Mouse (Mus musculus) forebrain, embryonic 11.5 days (tissue): ENCODE data around the gene Rnf224. TPM values are rescaled to one million over a fixed set of nuclear protein-coding genes. Genes with fewer than 3 reads are reported as not detected.

Source experiments
- ATAC-seq: fragments of 200-750 bp; cut with Nextera tagmentation; replicated peaks from 2 replicates; pipeline ENCODE4 v1.8.0; 2017; ENCODE audit warnings: moderate TSS enrichment; ENCODE audit not compliant: low FRiP score
- DNase-seq: peaks from one replicate; pipeline ENCODE4 v3.0.0-alpha.2; 2017; ENCODE audit warnings: low spot score
- H3K27ac ChIP-seq: fragments of 300-500 bp; sonication (generic); 2 replicates; pipeline ENCODE4 v1.5.1; 2014; ENCODE audit warnings: low read depth, low read length
- H3K27me3 ChIP-seq: fragments of 300-500 bp; sonication (generic); 2 replicates; pipeline ENCODE4 v1.6.1; 2014; ENCODE audit warnings: mild to moderate bottlenecking, low read length, mixed read lengths; ENCODE audit not compliant: control insufficient read depth, insufficient read depth
- H3K36me3 ChIP-seq: fragments of 300-500 bp; sonication (generic); 2 replicates; pipeline ENCODE4 v1.6.1; 2014; ENCODE audit warnings: mild to moderate bottlenecking, low read length, moderate library complexity, mixed read lengths; ENCODE audit not compliant: control insufficient read depth, insufficient read depth
- H3K4me1 ChIP-seq: fragments of 300-500 bp; sonication (generic); replicated peaks from 2 replicates; pipeline ENCODE4 v1.6.1; 2014; ENCODE audit warnings: low read length, mixed read lengths; ENCODE audit not compliant: control insufficient read depth, insufficient read depth
- H3K4me2 ChIP-seq: fragments of 300-500 bp; sonication (generic); 2 replicates; pipeline ENCODE4 v1.6.1; 2014; ENCODE audit warnings: low read depth, mild to moderate bottlenecking, low read length, moderate library complexity, mixed read lengths; ENCODE audit not compliant: severe bottlenecking
- H3K4me3 ChIP-seq: fragments of 300-500 bp; sonication (generic); 2 replicates; pipeline ENCODE4 v1.5.1; 2014; ENCODE audit warnings: low read depth, low read length
- H3K9ac ChIP-seq: fragments of 300-500 bp; sonication (generic); 2 replicates; pipeline ENCODE4 v1.6.1; 2014; ENCODE audit warnings: low read length
- H3K9me3 ChIP-seq: fragments of 300-500 bp; sonication (generic); 2 replicates; pipeline ENCODE4 v1.6.1; 2016; ENCODE audit warnings: low read length, mixed read lengths; ENCODE audit not compliant: control insufficient read depth
- WGBS: fragments of 180-500 bp; shearing (Covaris S2); extraction: QIAGEN DNeasy Blood & Tissue Kit; methylation state at CpG from one replicate; pipeline ENCODE4 v1.1.7; 2014; 5-methylcytosine and 5-hydroxymethylcytosine counted together
- polyA plus RNA-seq: library from polyadenylated mRNA; unstranded; fragments of >200 nt; fragmentation: Nextera tagmentation; extraction: Ambion mirVana; gene quantifications from 2 replicates; pipeline ENCODE4 v1.2.1, GENCODE M21; 2014

The Rnf224 gene
- polyA plus RNA-seq, 1 experiment from 2014 or later, result not detected

- Histone ChIP-seq H3K9ac (no peak overlapping the region), H3K4me1 (no peaks in the 10 kb centered on the region), H3K27me3 (no peaks in the 10 kb centered on the region), H3K9me3 (no peaks in the 10 kb centered on the region), H3K27ac (no peak overlapping the region), H3K4me3 (no peak overlapping the region), H3K4me2 (no peak overlapping the region), H3K36me3 (no peaks in the 10 kb centered on the region)
- no peak for ATAC-seq
- no peak for DNase-seq
- WGBS, result 83% methylated on average over 5 of the region's 5 CpGs
Measured at GRCm38 (mm10) chr2:25234551-25235220, 1.9 kb downstream of the Rnf224 start.

GRCm38 (mm10) chr2:25234050-25234449 is 2.5 kb downstream of the Rnf224 start, which contains the start of gene Slc34a3:
Gene Slc34a3, minus strand, starts transcription at chr2:25234364.
- H3K4me3 ChIP-seq, result no peak within 1 kb of the TSS
- no peaks in the 10 kb centered on the region for H3K9me3 ChIP-seq
- H3K27me3 ChIP-seq, result no peaks in the 10 kb centered on the region
- 89% methylated on average over 3 of the region's 3 CpGs for WGBS
- DNase-seq (no peak), ATAC-seq (no peak)
- no peaks in the 10 kb centered on the region for H3K4me1 ChIP-seq
- H3K4me2 ChIP-seq, result no peak within 1 kb of the TSS
- H3K36me3 ChIP-seq, result no peaks in the 10 kb centered on the region
- no peak within 1 kb of the TSS for H3K27ac ChIP-seq
- H3K9ac ChIP-seq, result no peak within 1 kb of the TSS

GRCm38 (mm10) chr2:25233421-25233820 is 3.2 kb downstream of the Rnf224 start:
- Histone ChIP-seq H3K4me2 (no peak overlapping the region), H3K27me3 (no peaks in the 10 kb centered on the region), H3K4me3 (no peak overlapping the region), H3K4me1 (no peaks in the 10 kb centered on the region), H3K27ac (no peak overlapping the region), H3K9me3 (no peaks in the 10 kb centered on the region), H3K36me3 (no peaks in the 10 kb centered on the region), H3K9ac (no peak overlapping the region)
- WGBS, result 81% methylated on average over 4 of the region's 4 CpGs
- DNase-seq (no peak), ATAC-seq (no peak)

- H3K9me3 ChIP-seq, result no peaks in the 10 kb centered on the region
- no peak overlapping the region for H3K9ac ChIP-seq
- no peaks in the 10 kb centered on the region for H3K27me3 ChIP-seq
- H3K27ac ChIP-seq, result no peak overlapping the region
- no peak for DNase-seq
- ATAC-seq, result no peak
- no peak overlapping the region for H3K4me3 ChIP-seq
- no peak overlapping the region for H3K4me2 ChIP-seq
- H3K4me1 ChIP-seq, result no peaks in the 10 kb centered on the region
- WGBS, result 56% methylated on average over 12 of the region's 12 CpGs
- H3K36me3 ChIP-seq, result no peaks in the 10 kb centered on the region
Measured at GRCm38 (mm10) chr2:25231038-25231437, 5.5 kb downstream of the Rnf224 start.

- H3K27me3 ChIP-seq, result no peaks in the 10 kb centered on the region
- DNase-seq, result no peak
- H3K27ac ChIP-seq, result no peak overlapping the region
- no peak overlapping the region for H3K4me3 ChIP-seq
- no peak overlapping the region for H3K9ac ChIP-seq
- no peak for ATAC-seq
- H3K9me3 ChIP-seq, result no peaks in the 10 kb centered on the region
- WGBS, result 86% methylated on average over 7 of the region's 7 CpGs
- no peaks in the 10 kb centered on the region for H3K36me3 ChIP-seq
- H3K4me1 ChIP-seq, result no peaks in the 10 kb centered on the region
- no peak overlapping the region for H3K4me2 ChIP-seq
Measured at GRCm38 (mm10) chr2:25230581-25230980, 6.0 kb downstream of the Rnf224 start.

GRCm38 (mm10) chr2:25229582-25229981 is 7.0 kb downstream of the Rnf224 start:
- Histone ChIP-seq H3K9ac (no peak overlapping the region), H3K9me3 (no peaks in the 10 kb centered on the region), H3K27ac (no peak overlapping the region), H3K4me3 (no peak overlapping the region), H3K27me3 (no peaks in the 10 kb centered on the region), H3K36me3 (no peaks in the 10 kb centered on the region), H3K4me2 (no peak overlapping the region), H3K4me1 (no peaks in the 10 kb centered on the region)
- WGBS, result 83% methylated on average over 5 of the region's 5 CpGs
- ATAC-seq (no peak), DNase-seq (no peak)

GRCm38 (mm10) chr2:25228995-25229530 is 7.5 kb downstream of the Rnf224 start:
- DNase-seq, result no peak

GRCm38 (mm10) chr2:25228431-25228889 is 8.1 kb downstream of the Rnf224 start:
- H3K4me1 ChIP-seq, result peaks cover 3% of the 10 kb centered on the region; the same call in 1 of the 2 replicates
- no peaks in the 10 kb centered on the region for H3K36me3 ChIP-seq
- ATAC-seq (no peak; the same call in 1 of the 2 replicates), DNase-seq (peak; percentile 88)
- peak overlapping the region; percentile 40; the same call in 1 of the 2 replicates for H3K4me2 ChIP-seq
- H3K4me3 ChIP-seq, result no peak overlapping the region
- 0% methylated on average over 7 of the region's 7 CpGs for WGBS
- no peak overlapping the region for H3K9ac ChIP-seq
- no peaks in the 10 kb centered on the region for H3K9me3 ChIP-seq
- H3K27me3 ChIP-seq, result no peaks in the 10 kb centered on the region
- H3K27ac ChIP-seq, result no peak overlapping the region

More at GRCm38 (mm10) chr2:25228995-25229530, 7.5 kb downstream of the Rnf224 start:
- Histone ChIP-seq H3K36me3 (no peaks in the 10 kb centered on the region), H3K9ac (0 out of 2 replicates have a peak overlapping the region, but pooled peaks have one; percentile 9), H3K27me3 (no peaks in the 10 kb centered on the region), H3K9me3 (no peaks in the 10 kb centered on the region), H3K4me1 (no peaks in the 10 kb centered on the region), H3K4me2 (no peak overlapping the region), H3K4me3 (no peak overlapping the region), H3K27ac (no peak overlapping the region)
- ATAC-seq, result no peak
- 65% methylated on average over 6 of the region's 6 CpGs for WGBS

- DNase-seq (no peak), ATAC-seq (no peak)
- H3K9ac ChIP-seq, result no peak overlapping the region
- WGBS, result 94% methylated on average over 4 of the region's 4 CpGs
- no peaks in the 10 kb centered on the region for H3K27me3 ChIP-seq
- no peak overlapping the region for H3K4me3 ChIP-seq
- no peaks in the 10 kb centered on the region for H3K36me3 ChIP-seq
- no peaks in the 10 kb centered on the region for H3K9me3 ChIP-seq
- no peak overlapping the region for H3K4me2 ChIP-seq
- H3K27ac ChIP-seq, result no peak overlapping the region
- H3K4me1 ChIP-seq, result peaks cover 5% of the 10 kb centered on the region; the same call in 1 of the 2 replicates
Measured at GRCm38 (mm10) chr2:25227406-25227805, 9.2 kb downstream of the Rnf224 start.
